Mouse (Mus musculus): ENCODE measurements around the gene Ptchd4. TPM values are rescaled to one million over a fixed set of nuclear protein-coding genes. Genes with fewer than 3 reads are reported as not detected.

Ptchd4 gene
- total and polyA plus RNA-seq, 3 experiments, result not detected

DNA sequence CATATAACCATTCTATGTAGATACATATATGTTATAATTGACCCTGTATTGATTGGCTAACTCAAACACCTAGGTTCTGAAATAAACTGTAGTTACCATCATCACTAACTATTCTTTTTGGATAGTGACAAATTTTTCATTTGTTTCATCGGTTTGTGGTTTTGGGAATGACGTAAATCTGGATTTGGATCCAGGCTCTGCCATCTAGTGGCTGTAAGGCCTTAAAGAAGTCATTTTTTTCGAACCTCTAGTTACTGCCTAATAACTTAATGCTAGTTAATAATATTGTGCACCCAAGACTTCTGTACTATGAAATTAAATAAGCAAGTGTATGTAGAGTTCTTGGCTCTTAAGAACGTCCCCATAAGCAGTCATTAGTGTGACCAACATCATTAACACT, 11.5 kb upstream of the Ptchd4 start:
- Histone ChIP-seq H3K27me3 (ENCODE audit: control insufficient read depth in 1 of 2, insufficient read depth in 2 of 2, low read length in 2 of 2) (no peaks in the 10 kb centered on the region), H3K79me2 (ENCODE audit: control insufficient read depth, insufficient read depth, low read length, poor library complexity) (no peaks in the 10 kb centered on the region), H3K4me1 (ENCODE audit: control insufficient read depth in 1 of 2, insufficient read depth in 2 of 2, low read length in 2 of 2) (no peaks in the 10 kb centered on the region), H3K9ac (ENCODE audit: control insufficient read depth, low read depth, low read length, poor library complexity, severe bottlenecking) (no peak overlapping the region), H3K36me3 (ENCODE audit: control insufficient read depth in 1 of 2, insufficient read depth in 2 of 2, low read length in 2 of 2) (no peaks in the 10 kb centered on the region), H3K9me3 (replicated peaks; ENCODE audit: insufficient read depth, low read length) (no peaks in the 10 kb centered on the region), H3K27ac (ENCODE audit: control insufficient read depth, low read depth, low read length) (no peak overlapping the region), H3K4me3 (ENCODE audit: control insufficient read depth in 1 of 2, insufficient read depth in 1 of 2, low read depth in 2 of 2, low read length in 2 of 2) (no peak overlapping the region)
- TF ChIP-seq CHD1 (IDR thresholded peaks at IDR 0.05; ENCODE audit: low read depth, low read length) (no peak), MAX (IDR thresholded peaks at IDR 0.05; ENCODE audit: low read length) (no peak), USF1 (IDR thresholded peaks at IDR 0.05; ENCODE audit: low read depth, low read length) (no peak), RAD21 (IDR thresholded peaks at IDR 0.05; ENCODE audit: low read depth, low read length) (no peak), RCOR1 (IDR thresholded peaks at IDR 0.05; ENCODE audit: low read depth, low read length) (no peak), JUND (IDR thresholded peaks at IDR 0.05; ENCODE audit: low read depth, low read length) (no peak), TBP (IDR thresholded peaks at IDR 0.05; ENCODE audit: low read depth, low read length) (no peak), TAL1 (IDR thresholded peaks at IDR 0.05; ENCODE audit: low read length) (no peak), POLR2AphosphoS2 (IDR thresholded peaks at IDR 0.05; ENCODE audit: low read length) (no peak), EP300 (IDR thresholded peaks at IDR 0.05; ENCODE audit: low read depth in 1 of 2, low read length in 2 of 2) (no peak), E2F4 (IDR thresholded peaks at IDR 0.05; ENCODE audit: borderline replicate concordance, low read depth, low read length) (no peak), MAFK (IDR thresholded peaks at IDR 0.05; ENCODE audit: borderline replicate concordance, low read depth, low read length) (no peak), GABPA (IDR thresholded peaks at IDR 0.05; ENCODE audit: low read depth, low read length) (no peak), SMC3 (IDR thresholded peaks at IDR 0.05; ENCODE audit: low read depth, low read length) (no peak)
- DNase-seq (ENCODE audit: low read depth, low spot score), result no peak

DNA sequence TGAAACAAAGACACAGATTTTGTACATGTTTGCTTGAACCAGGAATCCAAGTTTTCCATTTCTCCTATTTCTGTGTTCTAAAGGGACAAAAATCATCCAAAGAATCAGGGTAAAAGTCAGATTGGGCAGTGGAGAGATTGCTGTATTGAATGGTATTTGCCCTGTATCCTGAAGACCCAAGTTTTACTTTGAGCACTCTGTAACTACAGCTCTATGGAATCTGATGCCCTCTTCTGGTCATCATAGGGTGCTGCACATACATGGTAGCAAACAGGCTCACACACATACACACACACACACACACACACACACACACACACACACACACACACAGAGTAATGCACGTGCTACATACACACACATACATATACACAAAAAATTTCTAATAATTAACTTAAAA, 8.7 kb upstream of the Ptchd4 start:
- no peak for DNase-seq (ENCODE audit: low read depth, low spot score)
- no peaks in the 10 kb centered on the region for H3K27me3 ChIP-seq (ENCODE audit: control insufficient read depth in 1 of 2, insufficient read depth in 2 of 2, low read length in 2 of 2)
- no peak overlapping the region for H3K4me3 ChIP-seq (ENCODE audit: control insufficient read depth in 1 of 2, insufficient read depth in 1 of 2, low read depth in 2 of 2, low read length in 2 of 2)
- H3K36me3 ChIP-seq (ENCODE audit: control insufficient read depth in 1 of 2, insufficient read depth in 2 of 2, low read length in 2 of 2), result no peaks in the 10 kb centered on the region
- TF ChIP-seq RAD21 (IDR thresholded peaks at IDR 0.05; ENCODE audit: low read depth, low read length) (no peak), SMC3 (IDR thresholded peaks at IDR 0.05; ENCODE audit: low read depth, low read length) (no peak), GABPA (IDR thresholded peaks at IDR 0.05; ENCODE audit: low read depth, low read length) (no peak), POLR2AphosphoS2 (IDR thresholded peaks at IDR 0.05; ENCODE audit: low read length) (no peak), GATA1 (IDR thresholded peaks at IDR 0.05; ENCODE audit: low read depth, low read length) (no peak), NELFE (IDR thresholded peaks at IDR 0.05; ENCODE audit: low read depth, low read length) (no peak), ZC3H11A (IDR thresholded peaks at IDR 0.05; ENCODE audit: low read depth, low read length) (no peak), CTCF (IDR thresholded peaks at IDR 0.05 in 2 of 3, conservative IDR thresholded peaks at IDR 0.05 in 1 of 3; ENCODE audit: control insufficient read depth in 1 of 3, insufficient read depth in 1 of 3, low read depth in 2 of 3, low read length in 3 of 3, poor library complexity in 1 of 3, severe bottlenecking in 1 of 3) (no peak), ZKSCAN1 (IDR thresholded peaks at IDR 0.05; ENCODE audit: low read depth, low read length) (no peak), BHLHE40 (IDR thresholded peaks at IDR 0.05; ENCODE audit: borderline replicate concordance, low read depth, low read length) (no peak), ZMIZ1 (IDR thresholded peaks at IDR 0.05; ENCODE audit: low read depth, low read length) (no peak), RCOR1 (IDR thresholded peaks at IDR 0.05; ENCODE audit: low read depth, low read length) (no peak), HCFC1 (IDR thresholded peaks at IDR 0.05; ENCODE audit: low read depth, low read length) (no peak), CHD1 (IDR thresholded peaks at IDR 0.05; ENCODE audit: low read depth, low read length) (no peak), TAL1 (IDR thresholded peaks at IDR 0.05; ENCODE audit: low read length) (no peak), NRF1 (IDR thresholded peaks at IDR 0.05; ENCODE audit: insufficient read depth, low read depth, low read length, poor library complexity, severe bottlenecking) (no peak), POLR2AphosphoS5 (IDR thresholded peaks at IDR 0.05; ENCODE audit: borderline replicate concordance, low read depth, low read length) (no peak), ELF1 (IDR thresholded peaks at IDR 0.05; ENCODE audit: low read depth, low read length) (no peak), MYC (IDR thresholded peaks at IDR 0.05; ENCODE audit: low read depth, low read length) (no peak)
- no peaks in the 10 kb centered on the region for H3K79me2 ChIP-seq (ENCODE audit: control insufficient read depth, insufficient read depth, low read length, poor library complexity)
- H3K9ac ChIP-seq (ENCODE audit: control insufficient read depth, low read depth, low read length, poor library complexity, severe bottlenecking), result no peak overlapping the region
- H3K9me3 ChIP-seq (replicated peaks; ENCODE audit: insufficient read depth, low read length), result no peaks in the 10 kb centered on the region
- H3K27ac ChIP-seq (ENCODE audit: control insufficient read depth, low read depth, low read length), result no peak overlapping the region
- H3K4me1 ChIP-seq (ENCODE audit: control insufficient read depth in 1 of 2, insufficient read depth in 2 of 2, low read length in 2 of 2), result no peaks in the 10 kb centered on the region
